Mouse (Mus musculus): ENCODE data around the gene Galns.
"Not testable (repeated sequence)": the region's sequence is repeated elsewhere in the genome, so short reads cannot be mapped to it uniquely, and the experiment has no call there.

Galns gene

GRCm38 (mm10) chr8:122586749-122587148, 24.5 kb downstream of the Galns start:
- no peak for DNase-seq

- DNase-seq = no peak
Observed at GRCm38 (mm10) chr8:122586171-122586570, 25.1 kb downstream of the Galns start.

DNA sequence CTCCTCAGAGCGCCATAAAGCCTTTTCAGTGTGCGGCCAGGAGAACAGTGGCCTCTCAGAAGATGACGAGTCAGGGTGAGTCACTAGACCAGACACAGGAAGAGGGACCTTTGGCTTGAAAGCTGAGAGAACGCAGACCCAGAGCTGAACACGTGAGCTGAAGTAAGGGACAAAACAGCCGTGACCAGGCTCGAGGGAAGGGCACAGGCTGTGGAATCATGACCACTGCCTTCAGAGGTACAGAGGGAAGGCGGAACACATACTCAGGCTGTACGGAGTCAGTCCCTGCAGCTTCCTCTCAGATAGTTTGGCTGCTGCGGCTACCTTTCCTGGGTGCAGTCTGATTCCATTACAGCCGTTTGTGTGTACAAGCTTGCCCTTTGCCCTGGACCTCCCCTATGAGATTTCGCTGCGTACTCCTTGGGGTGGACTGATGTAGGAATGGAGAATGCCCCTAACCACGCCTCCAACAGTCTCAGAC, 25.8 kb downstream of the Galns start:
- no peak for DNase-seq

DNA sequence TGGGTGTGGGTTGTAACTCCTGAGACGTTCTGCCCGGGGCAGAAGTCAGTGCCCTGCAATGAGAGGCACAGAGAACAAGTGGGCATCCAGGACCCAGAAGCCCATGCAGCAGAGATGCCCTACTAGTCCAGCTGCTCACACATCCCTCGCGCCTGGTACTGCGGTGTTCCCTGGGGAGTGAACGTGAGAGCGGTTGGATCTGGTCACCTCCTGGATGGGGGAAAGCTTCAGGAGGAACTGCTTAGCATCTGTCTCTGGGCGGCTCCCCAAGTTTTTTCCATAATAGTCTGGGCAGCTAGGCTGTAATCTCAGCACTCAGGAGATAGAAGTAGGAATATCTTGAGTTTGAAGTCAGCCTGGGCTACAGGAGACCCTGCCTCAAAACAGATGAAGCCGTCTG, 26.3 kb downstream of the Galns start:
- DNase-seq = no peak

DNA sequence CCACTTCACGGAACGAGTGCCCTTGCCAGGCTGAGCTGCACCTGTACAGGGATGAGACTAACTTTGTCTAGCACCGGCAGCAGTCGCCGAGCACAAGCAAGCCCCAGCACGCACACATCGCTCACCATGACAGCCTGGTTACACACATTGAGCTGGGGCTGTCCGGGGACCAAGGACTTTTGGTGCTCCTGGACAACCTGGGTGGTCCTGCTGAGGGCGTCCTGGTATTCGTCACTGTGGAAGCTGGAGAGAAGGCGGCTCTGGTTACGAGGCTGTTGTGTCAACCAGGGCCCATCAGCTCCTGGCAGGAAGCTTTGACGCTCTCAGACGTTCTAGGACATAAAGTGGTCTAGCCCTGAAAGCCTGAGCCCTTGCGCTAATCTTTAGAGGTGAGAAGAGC, 30.3 kb downstream of the Galns start:
- DNase-seq = no peak

- no peak for DNase-seq
Observed at GRCm38 (mm10) chr8:122579196-122579595, 32.1 kb downstream of the Galns start.

DNA sequence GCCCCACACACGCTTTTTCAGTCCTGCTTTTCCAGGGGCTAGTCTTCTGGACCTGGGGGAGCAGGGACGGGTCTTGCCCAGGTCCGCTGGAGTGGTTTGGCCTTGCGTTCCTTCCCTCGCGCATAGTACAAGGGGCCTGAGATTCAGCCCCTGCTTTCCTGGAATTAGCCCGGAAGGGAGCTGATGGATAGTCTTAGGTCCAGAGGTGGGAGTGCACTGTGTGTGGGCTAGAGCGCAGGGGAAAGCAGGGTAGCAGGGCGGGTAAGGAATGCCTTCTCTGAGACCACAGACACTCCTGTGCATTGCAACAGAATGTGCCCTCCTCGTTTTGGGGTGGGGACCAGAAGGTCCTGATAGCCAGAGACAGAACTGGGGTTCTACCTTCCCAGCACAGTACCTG, 34.1 kb downstream of the Galns start:
- DNase-seq = no peak

DNA sequence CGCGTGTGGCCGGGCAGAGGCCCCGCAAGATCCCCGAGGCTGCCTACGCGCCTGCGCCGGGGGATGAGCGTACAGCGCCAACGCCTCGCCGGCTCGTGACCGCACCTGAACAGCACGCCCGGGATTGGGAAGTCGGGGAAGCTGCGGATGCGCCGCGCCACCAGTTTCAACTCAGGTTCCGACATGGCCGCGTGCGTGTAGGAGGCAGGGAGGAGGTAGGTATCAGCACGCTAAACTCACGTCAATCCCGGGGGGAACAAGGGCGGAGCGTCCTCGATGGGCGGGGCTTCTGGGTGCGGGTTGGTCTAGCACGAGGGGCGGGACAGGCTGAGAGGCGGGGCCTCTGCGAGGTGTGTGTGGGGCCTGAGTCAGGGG, 34.6 kb downstream of the Galns start, which contains the start of gene Aprt:
Gene Aprt (minus strand): TSS at position 262 of the 375 bp plus-strand sequence.
- peak; percentile 98 for DNase-seq

- DNase-seq = no peak
Observed at GRCm38 (mm10) chr8:122575735-122576647, 35.3 kb downstream of the Galns start.

DNA sequence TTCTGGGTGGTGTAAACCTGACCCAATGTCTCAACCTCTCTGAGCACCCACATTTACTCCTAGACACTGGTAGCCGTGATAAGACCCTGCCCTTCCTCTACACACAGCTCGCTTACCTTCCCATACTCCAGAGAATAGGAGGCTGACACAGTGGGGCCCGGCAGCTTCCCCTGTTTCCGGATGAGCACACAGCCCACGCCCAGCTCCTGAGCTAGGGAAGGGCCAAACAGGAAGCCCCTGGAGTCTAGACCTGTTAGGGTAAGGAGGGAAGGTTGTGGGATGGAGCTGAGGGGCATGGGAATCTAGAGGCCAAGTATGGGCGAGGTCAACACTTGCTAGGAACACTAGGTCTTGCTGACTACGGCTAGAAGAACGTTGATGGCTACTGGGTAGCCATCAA, 36.0 kb downstream of the Galns start:
- no peak for DNase-seq

DNA sequence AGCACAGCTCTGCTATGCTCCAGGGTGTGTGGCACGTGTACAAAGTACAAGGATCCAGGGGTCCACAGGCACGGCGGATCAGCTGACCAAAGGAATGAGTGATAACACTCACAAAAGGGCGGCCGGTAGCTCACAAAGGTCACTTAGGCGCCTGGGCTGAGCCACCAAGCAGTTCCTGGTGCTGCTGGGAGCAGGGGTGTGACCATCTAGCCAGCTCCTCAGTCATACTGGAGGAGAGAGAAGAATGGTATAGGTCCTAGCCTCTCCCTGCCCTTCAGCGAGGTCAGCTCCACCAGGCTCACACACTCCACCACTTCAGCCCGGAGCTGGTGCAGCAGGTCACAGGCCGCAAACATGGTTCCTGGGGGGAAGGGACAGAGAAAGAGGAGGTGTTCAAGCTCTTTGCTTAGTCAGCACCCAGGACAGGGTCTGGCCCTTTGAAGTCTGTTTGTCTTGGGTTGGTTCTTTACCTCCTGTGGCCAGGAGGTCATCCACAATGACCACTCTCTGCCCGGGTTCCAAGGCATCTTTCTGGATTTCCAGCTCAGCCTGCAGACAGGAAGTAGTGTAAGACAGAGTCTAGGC, 36.5 kb downstream of the Galns start:
- no peak for DNase-seq

DNA sequence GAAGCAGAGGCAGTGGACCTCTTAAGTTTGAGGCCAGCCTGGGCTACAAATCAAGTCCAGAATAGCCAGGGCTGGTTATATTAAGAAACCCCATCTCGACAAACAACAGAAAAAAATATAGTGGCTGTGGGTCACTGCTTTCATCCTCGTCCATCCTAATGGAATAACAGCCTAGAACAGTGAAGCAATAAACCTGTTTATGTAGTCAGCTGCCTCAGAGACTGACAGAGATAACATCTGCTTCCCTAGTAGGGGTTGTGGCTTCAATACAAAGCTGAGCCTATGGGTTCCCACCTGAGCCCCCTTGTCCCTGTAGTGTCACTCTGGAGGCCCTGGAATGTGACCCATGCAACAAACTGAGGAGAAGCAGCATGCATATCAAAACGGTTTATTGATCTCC, 37.0 kb downstream of the Galns start:
- DNase-seq = no peak

DNA sequence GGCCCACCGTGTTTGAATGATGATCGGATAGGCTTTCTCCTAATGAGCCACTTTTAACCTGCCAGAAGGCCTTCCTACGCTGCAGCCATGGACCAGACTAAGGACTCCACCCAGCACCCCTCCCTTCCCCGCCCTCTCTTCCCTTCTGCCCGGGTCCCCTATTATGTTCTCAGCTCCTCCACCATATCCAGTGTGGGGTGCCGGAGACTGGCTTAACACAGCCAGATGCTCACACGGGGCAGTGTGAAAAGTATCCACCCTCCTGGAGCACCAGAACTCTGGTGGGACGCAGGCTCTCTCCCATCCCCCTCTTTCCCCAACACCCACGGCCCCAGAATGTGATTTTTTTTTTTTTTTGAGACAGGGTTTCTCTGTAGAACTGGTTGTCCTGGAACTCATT, 37.7 kb downstream of the Galns start:
- no peak for DNase-seq

DNA sequence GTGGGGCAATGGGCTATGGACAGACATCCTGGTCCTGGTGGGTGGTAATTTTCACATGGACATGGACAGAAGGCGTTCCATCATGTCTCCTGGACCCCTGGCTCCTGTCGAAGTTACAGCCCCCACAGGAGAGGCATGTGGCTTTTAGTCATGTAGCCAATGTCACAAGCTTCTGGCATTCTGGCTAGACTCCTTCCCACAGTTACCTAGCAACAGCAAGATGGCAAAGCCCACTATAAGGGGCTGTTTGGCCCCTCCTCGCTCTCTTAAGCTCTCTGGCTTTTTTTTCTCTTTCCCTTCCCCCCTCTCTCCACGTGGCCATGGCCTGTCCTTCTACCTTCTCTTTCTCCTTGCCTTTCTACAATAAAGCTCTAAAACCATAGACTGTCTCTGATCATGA, 38.1 kb downstream of the Galns start:
- not testable (repeated sequence) for DNase-seq

DNA sequence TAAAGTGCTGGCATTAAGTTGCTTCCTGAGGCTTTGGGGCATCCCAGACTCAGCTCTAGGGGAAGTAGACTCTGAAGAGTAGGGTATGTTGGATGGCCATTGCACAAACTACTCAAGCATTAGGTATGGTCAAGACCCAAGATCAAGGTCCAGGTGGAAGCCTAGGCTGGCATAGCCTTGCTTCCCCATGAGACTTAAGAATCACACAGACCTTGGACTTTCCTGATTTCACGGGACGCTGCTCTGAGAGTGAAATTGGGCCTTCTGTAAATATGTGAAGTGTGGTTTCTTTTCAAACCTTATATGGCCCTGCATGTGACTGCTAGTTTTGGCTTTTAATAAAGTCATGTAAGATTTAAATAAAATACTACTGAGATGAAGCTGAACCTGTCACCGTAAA, 38.5 kb downstream of the Galns start:
- no peak for DNase-seq

DNA sequence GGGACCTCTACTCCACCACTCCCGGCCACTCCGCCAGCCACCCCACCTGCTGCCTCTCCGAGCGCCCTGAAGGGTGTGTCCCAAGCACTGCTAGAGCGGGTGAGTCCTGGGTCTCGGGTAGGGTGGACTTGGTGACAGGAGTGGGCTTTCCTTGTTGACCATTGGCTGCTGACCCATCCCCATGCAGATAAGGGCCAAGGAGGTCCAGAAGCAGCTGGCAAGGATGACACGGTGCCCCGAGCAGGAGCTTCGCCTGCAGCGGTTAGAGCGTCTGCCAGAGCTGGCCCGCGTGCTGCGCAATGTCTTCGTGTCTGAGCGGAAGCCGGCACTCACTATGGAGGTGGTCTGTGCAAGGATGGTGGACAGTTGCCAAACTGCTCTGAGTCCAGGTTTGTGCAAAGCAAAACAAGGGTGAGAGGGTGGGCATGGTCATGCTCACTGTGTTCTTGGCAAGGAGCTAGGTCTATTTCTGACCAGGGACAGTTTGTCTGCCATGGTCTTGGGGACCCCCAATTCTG, 39.5 kb downstream of the Galns start:
- no peak for DNase-seq

DNA sequence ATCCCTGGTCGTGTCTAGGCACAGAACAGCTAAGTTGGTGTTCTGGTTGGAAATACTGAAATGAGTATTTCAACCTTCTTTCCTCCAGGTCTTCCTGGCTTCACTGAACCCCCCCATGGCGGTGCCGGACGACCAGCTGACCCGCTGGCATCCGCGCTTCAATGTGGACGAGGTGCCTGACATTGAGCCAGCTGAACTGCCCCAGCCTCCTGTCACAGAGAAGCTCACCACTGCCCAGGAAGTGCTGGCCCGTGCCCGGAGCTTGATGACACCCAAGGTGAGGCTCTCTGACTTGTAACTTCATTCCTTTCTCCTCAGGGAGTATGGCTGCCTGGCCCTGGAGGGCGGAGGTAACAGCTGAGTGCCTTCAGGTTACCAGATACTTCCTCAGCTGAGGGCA, 40.1 kb downstream of the Galns start:
- DNase-seq = no peak

- no peak for DNase-seq
Observed at GRCm38 (mm10) chr8:122569996-122570395, 41.3 kb downstream of the Galns start.

DNA sequence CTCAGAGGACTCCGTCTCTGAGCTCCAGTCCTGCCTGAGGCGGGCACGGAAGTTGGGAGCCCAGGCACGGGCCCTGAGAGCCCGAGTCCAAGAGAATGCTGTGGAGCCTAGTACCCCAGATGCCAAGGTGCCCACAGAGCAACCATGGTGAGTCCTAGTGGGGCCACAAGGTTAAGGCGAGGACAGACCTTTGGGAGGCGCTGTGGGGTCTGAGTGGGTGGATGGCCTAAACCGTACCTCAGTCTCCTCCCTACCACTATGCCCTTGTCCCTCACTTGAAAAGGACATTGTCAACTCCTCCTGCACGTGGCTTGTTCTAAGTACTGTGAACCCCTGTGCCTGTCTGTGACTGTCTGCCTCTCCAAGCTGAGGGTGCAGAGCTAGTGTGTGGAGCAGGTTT, 41.9 kb downstream of the Galns start:
- peak; percentile 30 for DNase-seq

DNA sequence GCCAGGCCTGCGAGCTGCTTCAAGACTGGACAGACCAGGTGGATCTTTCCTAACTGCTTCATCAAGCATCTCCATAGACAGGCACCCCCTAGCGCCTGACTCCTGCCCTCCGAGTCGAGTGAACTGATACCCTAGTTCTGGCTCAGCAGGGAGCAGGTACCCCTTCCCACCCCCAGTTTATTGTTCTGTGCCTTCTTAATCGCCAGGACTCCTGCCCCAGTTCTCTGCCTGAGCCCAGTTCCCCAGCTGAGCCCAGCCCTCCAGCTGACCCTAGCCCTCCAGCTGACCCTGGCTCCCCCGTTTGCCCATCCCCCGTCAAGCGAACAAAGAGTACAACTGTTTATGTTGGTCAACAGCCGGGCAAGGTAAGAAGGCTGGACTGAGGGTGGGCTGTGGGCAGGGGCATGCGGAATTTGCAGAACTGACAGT, 42.4 kb downstream of the Galns start:
- DNase-seq = peak; percentile 64

DNA sequence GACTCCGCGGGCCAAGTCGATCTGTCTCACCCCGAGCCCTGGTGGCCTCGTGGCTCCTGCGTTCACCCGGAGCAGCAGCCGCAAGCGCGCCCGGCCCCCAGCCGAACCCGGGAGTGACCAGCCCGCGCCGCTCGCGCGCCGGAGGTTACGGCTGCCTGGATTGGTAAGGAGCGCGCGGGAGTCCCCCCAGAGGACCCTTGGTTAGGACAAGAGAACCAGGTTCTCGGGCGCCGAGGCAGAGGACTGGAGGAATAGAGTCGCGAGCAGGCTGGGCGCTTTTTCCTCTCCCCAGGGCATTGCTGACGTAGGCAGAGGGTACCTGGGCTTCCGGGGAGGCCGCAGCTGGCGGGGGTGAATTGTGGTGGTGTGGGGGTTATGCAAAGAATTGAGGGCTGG, 43.2 kb downstream of the Galns start:
- DNase-seq = peak; percentile 79

DNA sequence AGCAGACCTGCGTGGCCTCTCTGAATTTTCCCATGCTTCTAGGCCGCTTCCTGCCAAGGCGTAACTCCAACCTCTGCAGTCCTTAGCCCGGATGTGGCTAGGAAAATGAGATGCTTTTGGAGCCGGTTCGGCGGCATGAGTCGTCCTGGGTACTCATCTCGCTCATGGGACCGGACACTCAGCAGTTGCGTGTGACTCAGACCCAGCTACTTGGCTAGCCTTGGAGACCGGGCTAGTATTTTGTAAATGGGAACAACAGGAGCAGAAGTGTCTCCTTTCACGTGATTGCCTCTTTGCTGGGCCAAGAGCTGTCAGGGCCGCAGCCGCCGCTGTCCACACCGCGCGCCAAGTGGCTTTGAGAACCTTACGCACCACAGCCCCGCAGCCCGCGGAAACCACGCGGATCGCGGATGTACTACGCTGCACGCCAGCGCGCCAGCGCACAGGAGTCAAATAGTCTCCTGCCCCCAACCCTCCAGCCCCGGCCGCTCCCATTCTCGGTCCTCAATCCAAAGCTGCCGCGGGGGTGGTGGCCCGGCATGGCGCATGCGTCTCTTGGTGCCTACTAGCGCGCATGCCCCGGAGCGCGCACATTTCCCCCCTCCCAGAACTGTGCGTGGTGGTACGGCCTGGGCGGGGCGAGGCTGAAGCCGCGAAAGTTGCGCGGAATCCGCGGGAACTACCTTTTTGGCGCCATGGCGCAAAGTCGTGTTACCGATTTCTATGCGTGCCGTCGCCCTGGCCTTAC, 43.7 kb downstream of the Galns start, which contains the start of gene Cdt1:
Gene Cdt1 (plus strand): TSS at position 655 of the 748 bp plus-strand sequence.
- peak; percentile 97 for DNase-seq

DNA sequence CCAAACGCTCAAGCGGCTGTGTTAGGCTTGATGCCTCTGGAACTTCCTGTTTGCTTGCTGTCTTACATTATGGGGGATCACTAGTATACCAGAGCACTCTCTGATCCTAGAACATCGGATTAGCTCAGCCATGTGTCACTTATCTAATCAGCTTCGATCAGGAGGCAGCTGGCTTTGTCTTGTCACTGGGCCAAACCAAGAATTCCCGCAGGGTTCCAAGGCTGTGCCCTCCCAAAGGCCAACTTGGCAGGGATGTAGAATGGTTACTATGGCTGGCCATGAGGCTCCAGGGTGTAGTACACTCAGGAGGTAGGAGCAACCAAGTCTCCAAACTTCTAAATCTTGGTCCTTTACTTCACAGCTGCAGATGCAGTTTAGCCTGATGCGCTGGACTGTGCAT, 44.5 kb downstream of the Galns start:
- DNase-seq = peak; percentile 15

Measured in thymus, postnatal 14 days (tissue).